Mouse (Mus musculus) limb, embryonic 14.5 days (tissue): ENCODE results near the gene Ugt1a9. TPM values are rescaled to one million over a fixed set of nuclear protein-coding genes. Genes with fewer than 3 reads are reported as not detected.

Source experiments
- ATAC-seq: fragments of 200-750 bp; cut with Nextera tagmentation; 2 replicates; pipeline ENCODE4 v1.8.0; 2017; ENCODE audit warnings: low read depth, moderate number of reproducible peaks, moderate TSS enrichment; ENCODE audit not compliant: low FRiP score
- DNase-seq: peaks from one replicate; pipeline ENCODE4 v3.0.0-alpha.2; 2015; ENCODE audit warnings: low spot score
- H3K27ac ChIP-seq: fragments of 300-500 bp; sonication (generic); replicated peaks from 2 replicates; pipeline ENCODE4 v1.5.1; 2014; ENCODE audit warnings: low read depth, mild to moderate bottlenecking, low read length, moderate library complexity, mixed read lengths
- H3K27me3 ChIP-seq: fragments of 300-500 bp; sonication (generic); 2 replicates; pipeline ENCODE4 v1.6.1; 2014; ENCODE audit warnings: low read length, mixed read lengths; ENCODE audit not compliant: control insufficient read depth, insufficient read depth
- H3K36me3 ChIP-seq: fragments of 300-500 bp; sonication (generic); 2 replicates; pipeline ENCODE4 v1.6.1; 2014; ENCODE audit warnings: mild to moderate bottlenecking, low read length, moderate library complexity, mixed read lengths; ENCODE audit not compliant: control insufficient read depth, insufficient read depth
- H3K4me1 ChIP-seq: fragments of 300-500 bp; sonication (generic); 2 replicates; pipeline ENCODE4 v1.6.1; 2014; ENCODE audit warnings: antibody characterized with exemption, low read length, mixed read lengths; ENCODE audit not compliant: control insufficient read depth, insufficient read depth
- H3K4me2 ChIP-seq: fragments of 300-500 bp; sonication (generic); replicated peaks from 2 replicates; pipeline ENCODE4 v1.6.1; 2014; ENCODE audit warnings: low read depth, mild to moderate bottlenecking, low read length, moderate library complexity; ENCODE audit not compliant: severe bottlenecking
- H3K4me3 ChIP-seq: fragments of 300-500 bp; sonication (generic); replicated peaks from 2 replicates; pipeline ENCODE4 v1.5.1; 2014; ENCODE audit warnings: low read length
- H3K9ac ChIP-seq: fragments of 300-500 bp; sonication (generic); 2 replicates; pipeline ENCODE4 v1.6.1; 2014; ENCODE audit warnings: mild to moderate bottlenecking, low read depth, low read length, moderate library complexity; ENCODE audit not compliant: severe bottlenecking
- H3K9me3 ChIP-seq: fragments of 300-500 bp; sonication (generic); 2 replicates; pipeline ENCODE4 v1.6.1; 2016; ENCODE audit warnings: low read length; ENCODE audit not compliant: control insufficient read depth
- POLR2A ChIP-seq: fragments of 200-500 bp; IDR thresholded peaks from 2 replicates; pipeline ENCODE4 v1.8.0; 2012; ENCODE audit warnings: inconsistent platforms, mild to moderate bottlenecking, moderate library complexity, borderline replicate concordance; ENCODE audit not compliant: insufficient read depth, insufficient read length; ENCODE audit errors: extremely low read depth
- WGBS: fragments of 180-500 bp; shearing (Covaris S2); extraction: QIAGEN DNeasy Blood & Tissue Kit; methylation state at CpG from one replicate; pipeline ENCODE4 v1.1.7; 2014; 5-methylcytosine and 5-hydroxymethylcytosine counted together
- polyA plus RNA-seq, 2 experiments: library from polyadenylated mRNA; depleted of rRNA in 1 of 2; stranded (reverse) in 1 of 2; unstranded in 1 of 2; fragments of >200 nt; fragmentation: Nextera tagmentation in 1 of 2; extraction: Ambion mirVana in 1 of 2; gene quantifications; 2 replicates each; pipeline versions ENCODE4 v1.2.1 to v1.2.3; 2012 to 2014

Ugt1a9 gene
- polyA plus RNA-seq, 2 experiments: not detected

- H3K4me3 ChIP-seq: no peak overlapping the region
- H3K9me3 ChIP-seq: peaks cover 71% of the 10 kb centered on the region
- no peak overlapping the region for H3K27ac ChIP-seq
- DNase-seq (no peak), ATAC-seq (no peak)
- no peaks in the 10 kb centered on the region for H3K4me1 ChIP-seq
- no peak for TF ChIP-seq POLR2A
- no peaks in the 10 kb centered on the region for H3K27me3 ChIP-seq
- WGBS: 54% methylated on average over 2 of the region's 2 CpGs
- H3K36me3 ChIP-seq: no peaks in the 10 kb centered on the region
- no peak overlapping the region for H3K4me2 ChIP-seq
- H3K9ac ChIP-seq: no peak overlapping the region
Measured at GRCm38 (mm10) chr1:88227482-88227881, 156.9 kb downstream of the Ugt1a9 start.

GRCm38 (mm10) chr1:88228121-88228520 is 157.5 kb downstream of the Ugt1a9 start:
- Histone ChIP-seq H3K4me3 (no peak overlapping the region), H3K27me3 (no peaks in the 10 kb centered on the region), H3K36me3 (no peaks in the 10 kb centered on the region), H3K27ac (no peak overlapping the region), H3K9me3 (peaks cover 77% of the 10 kb centered on the region), H3K4me2 (no peak overlapping the region), H3K4me1 (no peaks in the 10 kb centered on the region), H3K9ac (no peak overlapping the region)
- DNase-seq (no peak), ATAC-seq (no peak)
- 69% methylated on average over 7 of the region's 7 CpGs for WGBS
- no peak for TF ChIP-seq POLR2A

GRCm38 (mm10) chr1:88229566-88229965 is 159.0 kb downstream of the Ugt1a9 start:
- H3K9ac ChIP-seq: no peak overlapping the region
- DNase-seq: no peak
- peaks cover 91% of the 10 kb centered on the region for H3K9me3 ChIP-seq
- no peaks in the 10 kb centered on the region for H3K36me3 ChIP-seq
- WGBS: 76% methylated on average over 3 of the region's 3 CpGs
- no peak overlapping the region for H3K27ac ChIP-seq
- no peak for ATAC-seq
- no peak overlapping the region for H3K4me2 ChIP-seq
- no peak for TF ChIP-seq POLR2A
- no peaks in the 10 kb centered on the region for H3K4me1 ChIP-seq
- H3K27me3 ChIP-seq: no peaks in the 10 kb centered on the region
- H3K4me3 ChIP-seq: no peak overlapping the region

GRCm38 (mm10) chr1:88229986-88230385 is 159.4 kb downstream of the Ugt1a9 start:
- Histone ChIP-seq H3K4me3 (no peak overlapping the region), H3K36me3 (no peaks in the 10 kb centered on the region), H3K4me2 (no peak overlapping the region), H3K9me3 (peaks cover 95% of the 10 kb centered on the region), H3K27me3 (no peaks in the 10 kb centered on the region), H3K9ac (no peak overlapping the region), H3K4me1 (no peaks in the 10 kb centered on the region), H3K27ac (no peak overlapping the region)
- WGBS: 85% methylated on average over 5 of the region's 5 CpGs
- no peak for TF ChIP-seq POLR2A
- ATAC-seq (no peak), DNase-seq (no peak)

- no peak for TF ChIP-seq POLR2A
- no peak overlapping the region for H3K9ac ChIP-seq
Measured at GRCm38 (mm10) chr1:88230421-88230820, 159.8 kb downstream of the Ugt1a9 start.

More at GRCm38 (mm10) chr1:88230421-88230820, 159.8 kb downstream of the Ugt1a9 start:
- H3K4me3 ChIP-seq: no peak overlapping the region
- H3K27ac ChIP-seq: no peak overlapping the region
- no peaks in the 10 kb centered on the region for H3K27me3 ChIP-seq
- no peak overlapping the region for H3K4me2 ChIP-seq
- ATAC-seq (no peak), DNase-seq (no peak)
- 72% methylated on average over 7 of the region's 7 CpGs for WGBS
- H3K4me1 ChIP-seq: no peaks in the 10 kb centered on the region
- H3K9me3 ChIP-seq: peaks cover 98% of the 10 kb centered on the region
- H3K36me3 ChIP-seq: no peaks in the 10 kb centered on the region
